ENCODE assay signal across 7 mouse cellular contexts in the genomic region with DNA sequence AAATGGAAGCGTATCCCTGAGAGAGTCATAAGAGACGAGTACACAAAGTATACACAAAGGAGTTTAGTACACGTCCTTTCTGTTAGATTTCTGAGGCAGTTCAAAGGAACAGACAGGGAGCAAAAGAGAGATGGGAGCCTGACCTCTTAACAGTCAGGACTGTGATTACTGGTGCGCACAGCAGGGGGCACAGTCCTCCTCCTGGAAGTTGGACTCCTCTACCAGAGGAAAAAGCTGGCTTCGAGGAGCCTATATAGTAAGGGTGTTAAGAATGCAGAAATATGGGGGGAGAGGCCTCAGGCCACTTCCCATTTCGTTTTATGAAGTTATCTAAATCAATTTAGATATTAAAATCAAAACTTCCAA. TPM values are rescaled to one million over a fixed set of nuclear protein-coding genes. Genes with fewer than 3 reads are reported as not detected.
DNase-seq lines count a peak whose midpoint lies in the region; ATAC-seq and TF ChIP-seq lines count a peak whose summit lies in the region.

No protein-coding gene starts in this region.

- peak; percentile 50 for TF ChIP-seq CTCF in hindbrain, postnatal 0 days (IDR thresholded peaks at IDR 0.05; ENCODE audit: low read depth)

- WGBS in forebrain, embryonic 12.5 days, result 36% methylated on average over 6 of the region's 6 CpGs
- 33% methylated on average over 6 of the region's 6 CpGs for WGBS in hindbrain, postnatal 0 days

- H3K9me3 ChIP-seq in forebrain, embryonic 12.5 days, result no peaks in the 10 kb centered on the region
- no peaks in the 10 kb centered on the region for H3K9me3 ChIP-seq in hindbrain, postnatal 0 days (ENCODE audit: low read length)
- peaks cover 8% of the 10 kb centered on the region for H3K9me3 ChIP-seq in megakaryocyte, embryonic 14.5 days

- peak; percentile 79 for DNase-seq in MN1 (ENCODE audit: low spot score)
- peak; percentile 64 for DNase-seq in c-Kit-positive CD71-negative TER-119-negative erythroid progenitor cells, embryonic 14.5 days (ENCODE audit: low read depth)
- peak; percentile 67 for DNase-seq in hindbrain, postnatal 0 days (ENCODE audit: low spot score)
- DNase-seq in left cerebral cortex, postnatal 14 days (ENCODE audit: low spot score in 2 of 2), result peak; percentile 57 to 68
- DNase-seq in skeletal muscle tissue, adult 2 months (ENCODE audit: low read depth, low spot score), result peak; percentile 46

- intact Hi-C loops in left cerebral cortex, postnatal 14 days (cut with DNase I), result loop anchor here (5.0 kb wide), 1 partner anchor 56 kb away; no protein-coding TSS in a partner anchor

- peak overlapping the region; percentile 100 for H3K4me3 ChIP-seq in forebrain, embryonic 12.5 days (replicated peaks)
- H3K4me3 ChIP-seq in hindbrain, postnatal 0 days (ENCODE audit: low read length), result peak overlapping the region; percentile 64
- peak overlapping the region; percentile 96 for H3K4me3 ChIP-seq in megakaryocyte, embryonic 14.5 days (replicated peaks)

- H3K27me3 ChIP-seq in forebrain, embryonic 12.5 days, result no peaks in the 10 kb centered on the region; the same call in 1 of the 2 replicates
- no peaks in the 10 kb centered on the region for H3K27me3 ChIP-seq in hindbrain, postnatal 0 days (ENCODE audit: insufficient read depth, low read length)
- peaks cover 2% of the 10 kb centered on the region for H3K27me3 ChIP-seq in megakaryocyte, embryonic 14.5 days (replicated peaks)

- H3K36me3 ChIP-seq in forebrain, embryonic 12.5 days (replicated peaks), result no peaks in the 10 kb centered on the region
- H3K36me3 ChIP-seq in hindbrain, postnatal 0 days (ENCODE audit: insufficient read depth, low read length), result no peaks in the 10 kb centered on the region
- no peaks in the 10 kb centered on the region for H3K36me3 ChIP-seq in megakaryocyte, embryonic 14.5 days (replicated peaks; ENCODE audit: low read length)

- H3K27ac ChIP-seq in forebrain, embryonic 12.5 days, result no peak overlapping the region
- peak overlapping the region; percentile 93 for H3K27ac ChIP-seq in hindbrain, postnatal 0 days

- H3K4me2 ChIP-seq in forebrain, embryonic 12.5 days, result peak overlapping the region; percentile 98
- peak overlapping the region; percentile 83 for H3K4me2 ChIP-seq in hindbrain, postnatal 0 days (ENCODE audit: low read depth, low read length)

- ATAC-seq in forebrain, embryonic 12.5 days (ENCODE audit: low FRiP score), result 0 out of 2 replicates have a peak, but pooled peaks have one; percentile 5
- ATAC-seq in hindbrain, postnatal 0 days, result peak; percentile 38; the same call in 1 of the 2 replicates

- H3K9ac ChIP-seq in forebrain, embryonic 12.5 days, result peak overlapping the region; percentile 97
- peak overlapping the region; percentile 82; the same call in 1 of the 2 replicates for H3K9ac ChIP-seq in hindbrain, postnatal 0 days (replicated peaks; ENCODE audit: low read length)

- peaks cover 30% of the 10 kb centered on the region for H3K4me1 ChIP-seq in forebrain, embryonic 12.5 days
- H3K4me1 ChIP-seq in hindbrain, postnatal 0 days (ENCODE audit: insufficient read depth, low read length), result peaks cover 7% of the 10 kb centered on the region
- peaks cover 57% of the 10 kb centered on the region for H3K4me1 ChIP-seq in megakaryocyte, embryonic 14.5 days

RNA-seq across cellular contexts. Expression of a gene that starts 0.8 kb away (rescaled TPM):
- polyA plus RNA-seq in forebrain, embryonic 12.5 days (2016; fragmentation: Nextera tagmentation; extraction: Ambion mirVana), result 56.7 and 60.6 TPM in 2 replicates
- 51.0 and 57.6 TPM in 2 replicates for total RNA-seq in hindbrain, postnatal 0 days (2014; rRNA removed)
- polyA plus RNA-seq in hindbrain, postnatal 0 days (2015; fragmentation: Nextera tagmentation; extraction: Ambion mirVana), result 43.1 and 46.1 TPM in 2 replicates
- 10 to 100 TPM; 78.9 to 82.4 TPM for total RNA-seq in left cerebral cortex, postnatal 14 days (2021)
- 54.2 and 85.9 TPM in 2 replicates for polyA plus RNA-seq in megakaryocyte, embryonic 14.5 days (2012; ENCODE audit: insufficient read depth, low replicate concordance)

RNA-seq across cellular contexts. Expression of a gene that starts 1.2 kb away (rescaled TPM):
- polyA plus RNA-seq in forebrain, embryonic 12.5 days (2016; fragmentation: Nextera tagmentation; extraction: Ambion mirVana), result 3.3 and 3.7 TPM in 2 replicates
- 8.5 and 14.4 TPM in 2 replicates for total RNA-seq in hindbrain, postnatal 0 days (2014; rRNA removed)
- polyA plus RNA-seq in hindbrain, postnatal 0 days (2015; fragmentation: Nextera tagmentation; extraction: Ambion mirVana), result 1.3 and 1.4 TPM in 2 replicates
- 1 to 10 TPM; 7.4 to 9.0 TPM for total RNA-seq in left cerebral cortex, postnatal 14 days (2021)
- polyA plus RNA-seq in megakaryocyte, embryonic 14.5 days (2012; ENCODE audit: insufficient read depth, low replicate concordance), result not detected in 2 replicates

RNA-seq across cellular contexts. Expression of a gene that starts 1.2 kb away (rescaled TPM):
- polyA plus RNA-seq in forebrain, embryonic 12.5 days (2016; fragmentation: Nextera tagmentation; extraction: Ambion mirVana), result not detected in 2 replicates
- not detected in 2 replicates for total RNA-seq in hindbrain, postnatal 0 days (2014; rRNA removed)
- not detected in 2 replicates for polyA plus RNA-seq in hindbrain, postnatal 0 days (2015; fragmentation: Nextera tagmentation; extraction: Ambion mirVana)
- not detected for total RNA-seq in left cerebral cortex, postnatal 14 days (2021)
- polyA plus RNA-seq in megakaryocyte, embryonic 14.5 days (2012; ENCODE audit: insufficient read depth, low replicate concordance), result not detected in 2 replicates

RNA-seq across cellular contexts. Expression of a gene that starts 43.3 kb away (rescaled TPM):
- polyA plus RNA-seq in forebrain, embryonic 12.5 days (2016; fragmentation: Nextera tagmentation; extraction: Ambion mirVana), result 0.10 TPM in 1 of 2 replicates, not detected in the other
- total RNA-seq in hindbrain, postnatal 0 days (2014; rRNA removed), result not detected in 2 replicates
- not detected in 2 replicates for polyA plus RNA-seq in hindbrain, postnatal 0 days (2015; fragmentation: Nextera tagmentation; extraction: Ambion mirVana)
- not detected for total RNA-seq in left cerebral cortex, postnatal 14 days (2021)
- polyA plus RNA-seq in megakaryocyte, embryonic 14.5 days (2012; ENCODE audit: insufficient read depth, low replicate concordance), result 0.07 TPM in 1 of 2 replicates, not detected in the other

RNA-seq across cellular contexts. Expression of a gene that starts 47.1 kb away (rescaled TPM):
- polyA plus RNA-seq in forebrain, embryonic 12.5 days (2016; fragmentation: Nextera tagmentation; extraction: Ambion mirVana), result 108 and 110 TPM in 2 replicates
- 87.7 and 106 TPM in 2 replicates for total RNA-seq in hindbrain, postnatal 0 days (2014; rRNA removed)
- 150 and 157 TPM in 2 replicates for polyA plus RNA-seq in hindbrain, postnatal 0 days (2015; fragmentation: Nextera tagmentation; extraction: Ambion mirVana)
- 10 to 100 TPM; 77.4 to 87.7 TPM for total RNA-seq in left cerebral cortex, postnatal 14 days (2021)
- 768 and 846 TPM in 2 replicates for polyA plus RNA-seq in megakaryocyte, embryonic 14.5 days (2012; ENCODE audit: insufficient read depth, low replicate concordance)
